13 mouse cellular contexts compared by ENCODE assay signal in the genomic region with DNA sequence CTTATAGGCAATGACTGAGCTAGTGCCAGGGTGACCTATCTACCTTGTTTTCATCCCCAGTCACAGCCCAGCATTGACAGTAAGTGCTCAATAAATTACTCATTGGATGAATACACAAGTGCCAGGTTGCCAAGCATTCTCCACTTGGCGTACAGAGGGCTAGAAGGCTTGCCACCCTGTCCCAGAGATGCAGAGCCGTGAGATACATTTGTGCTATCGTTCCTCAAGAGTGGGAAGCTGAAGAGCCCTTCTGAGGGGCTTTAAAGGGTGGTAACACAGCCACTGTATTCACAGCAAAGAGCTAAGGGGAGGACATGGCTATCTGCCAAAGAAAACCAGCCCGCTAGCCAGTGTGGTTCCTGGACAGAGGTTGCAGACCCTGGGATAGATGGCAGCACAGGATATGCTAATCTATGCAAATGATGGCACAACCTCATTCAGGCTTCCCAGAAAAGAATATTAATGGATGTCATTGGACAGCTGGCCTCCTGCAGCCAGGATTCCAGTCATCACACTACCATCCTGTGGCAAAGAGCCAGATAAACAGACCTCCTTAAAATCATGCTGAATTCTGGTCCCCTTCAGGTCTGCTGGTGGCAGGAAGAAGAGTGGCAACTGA.
DNase-seq lines count a peak whose midpoint lies in the region; ATAC-seq and TF ChIP-seq lines count a peak whose summit lies in the region.
"Had no signal": no experiment of that assay in that cellular context is flagged by ENCODE, and none has a peak within 500 bp of the region (broad histone marks: within the 10 kb centered on the region; RNA-seq: fewer than 3 reads in every experiment).

No protein-coding gene starts in this region.

- TF ChIP-seq POLR2A in cerebellum, adult 2 months (IDR thresholded peaks at IDR 0.05; ENCODE audit: borderline replicate concordance, insufficient read depth, low read length): no peak

- no peak for TF ChIP-seq CTCF in cerebellum, adult 2 months (IDR thresholded peaks at IDR 0.05; ENCODE audit: borderline replicate concordance, insufficient read depth, low read depth, low read length)
- no peak for TF ChIP-seq CTCF in lung, embryonic 14.5 days (IDR thresholded peaks at IDR 0.05; ENCODE audit: low read depth)

- H3K27me3 ChIP-seq in cerebellum, adult 2 months (ENCODE audit: control insufficient read depth, insufficient read depth, low read length): no peaks in the 10 kb centered on the region
- H3K27me3 ChIP-seq in lung, embryonic 14.5 days (ENCODE audit: insufficient read depth, low read length): no peaks in the 10 kb centered on the region
- no peaks in the 10 kb centered on the region for H3K27me3 ChIP-seq in midbrain, embryonic 11.5 days (ENCODE audit: control insufficient read depth, insufficient read depth, low read length)
- no peaks in the 10 kb centered on the region for H3K27me3 ChIP-seq in neural tube, embryonic 15.5 days (replicated peaks)
- H3K27me3 ChIP-seq: embryonic facial prominence, embryonic 12.5 days had no signal

- ATAC-seq in lung, embryonic 14.5 days (ENCODE audit: insufficient read depth): no peak
- ATAC-seq in midbrain, embryonic 11.5 days (ENCODE audit: low FRiP score): peak; percentile 35; the same call in 1 of the 2 replicates
- ATAC-seq in neural tube, embryonic 15.5 days (ENCODE audit: low FRiP score): peak; percentile 43; the same call in 1 of the 2 replicates

- no peaks in the 10 kb centered on the region for H3K9me3 ChIP-seq in lung, embryonic 14.5 days (ENCODE audit: low read depth, low read length)
- no peaks in the 10 kb centered on the region for H3K9me3 ChIP-seq in midbrain, embryonic 11.5 days (ENCODE audit: control insufficient read depth, low read length)
- H3K9me3 ChIP-seq in neural tube, embryonic 15.5 days (replicated peaks): no peaks in the 10 kb centered on the region
- H3K9me3 ChIP-seq: embryonic facial prominence, embryonic 12.5 days had no signal

- H3K9ac ChIP-seq in lung, embryonic 14.5 days: no peak overlapping the region
- no peak overlapping the region for H3K9ac ChIP-seq in midbrain, embryonic 11.5 days (ENCODE audit: low read length)
- no peak overlapping the region for H3K9ac ChIP-seq in neural tube, embryonic 15.5 days (replicated peaks)
- H3K9ac ChIP-seq: embryonic facial prominence, embryonic 12.5 days had no signal

- DNase-seq in cerebellum, postnatal 14 days: peak; percentile 50 to 51
- no peak for DNase-seq in cerebellum, adult 2 months
- peak; percentile 56 for DNase-seq in lung, embryonic 14.5 days
- DNase-seq in lung, adult 18-20 months: no peak
- DNase-seq in midbrain, embryonic 11.5 days (ENCODE audit: low spot score, missing footprints): no peak
- no peak for DNase-seq in heart, adult 8-10 months (ENCODE audit: low spot score)
- no peak for DNase-seq in lung, postnatal 14 days
- DNase-seq: cerebellum, postnatal 36 days; gastrocnemius, postnatal 10 days; thymus, postnatal 36 days had no signal

- no peak overlapping the region for H3K27ac ChIP-seq in cerebellum, adult 2 months (ENCODE audit: insufficient read depth, low read length)
- no peak overlapping the region for H3K27ac ChIP-seq in lung, embryonic 14.5 days (ENCODE audit: low read depth)
- no peak overlapping the region for H3K27ac ChIP-seq in midbrain, embryonic 11.5 days (ENCODE audit: low read depth, low read length)
- H3K27ac ChIP-seq in neural tube, embryonic 15.5 days (replicated peaks): no peak overlapping the region
- H3K27ac ChIP-seq: embryonic facial prominence, embryonic 12.5 days had no signal

- no peak overlapping the region for H3K4me2 ChIP-seq in lung, embryonic 14.5 days
- no peak overlapping the region for H3K4me2 ChIP-seq in midbrain, embryonic 11.5 days
- H3K4me2 ChIP-seq in neural tube, embryonic 15.5 days: no peak overlapping the region
- H3K4me2 ChIP-seq: embryonic facial prominence, embryonic 12.5 days; heart, embryonic 11.5 days had no signal

- H3K4me1 ChIP-seq in cerebellum, adult 2 months (ENCODE audit: control insufficient read depth, insufficient read depth, low read length): no peaks in the 10 kb centered on the region
- no peaks in the 10 kb centered on the region for H3K4me1 ChIP-seq in lung, embryonic 14.5 days (ENCODE audit: insufficient read depth)
- peaks cover 2% of the 10 kb centered on the region; the same call in 1 of the 2 replicates for H3K4me1 ChIP-seq in midbrain, embryonic 11.5 days (ENCODE audit: control insufficient read depth, insufficient read depth, low read length)
- peaks cover 26% of the 10 kb centered on the region; the same call in 1 of the 2 replicates for H3K4me1 ChIP-seq in neural tube, embryonic 15.5 days
- H3K4me1 ChIP-seq: embryonic facial prominence, embryonic 12.5 days had no signal

- WGBS in cerebellum, adult 2 months: 20% methylated on average over 4 of the region's 4 CpGs
- WGBS in lung, embryonic 14.5 days: 48% methylated on average over 4 of the region's 4 CpGs
- 85% methylated on average over 4 of the region's 4 CpGs for WGBS in midbrain, embryonic 11.5 days
- 26% methylated on average over 4 of the region's 4 CpGs for WGBS in neural tube, embryonic 15.5 days

- H3K36me3 ChIP-seq in lung, embryonic 14.5 days (ENCODE audit: insufficient read depth): no peaks in the 10 kb centered on the region
- H3K36me3 ChIP-seq in midbrain, embryonic 11.5 days (ENCODE audit: control insufficient read depth, insufficient read depth, low read length): no peaks in the 10 kb centered on the region
- H3K36me3 ChIP-seq in neural tube, embryonic 15.5 days: no peaks in the 10 kb centered on the region
- H3K36me3 ChIP-seq: embryonic facial prominence, embryonic 12.5 days had no signal

- H3K4me3 ChIP-seq in cerebellum, adult 2 months (replicated peaks; ENCODE audit: insufficient read depth, low read depth, low read length): no peak overlapping the region
- no peak overlapping the region for H3K4me3 ChIP-seq in lung, embryonic 14.5 days (ENCODE audit: low read depth, low read length)
- H3K4me3 ChIP-seq in midbrain, embryonic 11.5 days (ENCODE audit: low read depth, low read length): no peak overlapping the region
- H3K4me3 ChIP-seq in neural tube, embryonic 15.5 days (replicated peaks): no peak overlapping the region
- H3K4me3 ChIP-seq: embryonic facial prominence, embryonic 12.5 days had no signal

Comparison
In these comparisons a context has a peak if more than half of its experiments do, and no peak if none do; other contexts are left out.
1. DNase-seq: peak in cerebellum, postnatal 14 days (2 of 2) and lung, embryonic 14.5 days (single experiment); none in cerebellum, adult 2 months (0 of 2), lung, adult 18-20 months (0 of 2), midbrain, embryonic 11.5 days (single experiment), heart, adult 8-10 months (single experiment) and lung, postnatal 14 days (single experiment).